Mouse (Mus musculus) thymus, adult 2 months (tissue): ENCODE data around the gene Olfr798.

Source experiments
- CTCF ChIP-seq: fragments of 200-500 bp; IDR thresholded peaks from 2 replicates; pipeline ENCODE4 v1.5.1; 2012; ENCODE audit warnings: mild to moderate bottlenecking, control low read depth, low read length, moderate library complexity, borderline replicate concordance; ENCODE audit not compliant: control insufficient read depth, poor library complexity, insufficient read depth; ENCODE audit errors: extremely low read depth
- POLR2A ChIP-seq: fragments of 200-500 bp; IDR thresholded peaks from 2 replicates; pipeline ENCODE4 v1.6.1; 2012; ENCODE audit warnings: mild to moderate bottlenecking, low read length, control low read depth, moderate library complexity; ENCODE audit not compliant: control insufficient read depth, poor library complexity, insufficient read depth; ENCODE audit errors: extremely low read depth

DNA sequence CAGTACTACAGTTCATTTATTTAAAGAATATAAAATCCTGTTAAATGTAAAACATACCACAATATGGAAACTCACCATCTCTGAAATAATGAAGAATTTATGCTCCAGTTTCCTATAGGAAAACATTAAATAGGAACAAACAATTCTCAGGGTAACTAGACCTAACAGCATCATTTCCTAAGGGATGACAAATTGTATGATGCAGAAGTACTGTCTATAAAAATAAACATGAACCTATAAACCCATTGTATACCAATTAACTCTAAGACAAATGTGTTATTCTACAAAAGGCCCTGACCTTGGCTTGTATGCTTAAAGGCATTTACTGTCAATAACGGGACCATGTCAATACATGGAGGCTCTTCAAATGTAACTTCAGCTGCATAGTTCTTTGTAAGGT is 46.0 kb upstream of the Olfr798 start, which contains the start of gene Olfr801:
- TF ChIP-seq POLR2A: no peak
- no peak for TF ChIP-seq CTCF
